8 mouse cellular contexts compared by ENCODE assay signal in genomic region chr5:32133549-32134004, GRCm38 (mm10). TPM values are rescaled to one million over a fixed set of nuclear protein-coding genes. Genes with fewer than 3 reads are reported as not detected.
DNase-seq lines count a peak whose midpoint lies in the region; ATAC-seq and TF ChIP-seq lines count a peak whose summit lies in the region.

No protein-coding gene starts in this region.

- DNase-seq in Muller cell, postnatal 12 days (ENCODE audit: inconsistent ontology term): peak; percentile 80
- peak; percentile 69 to 73 for DNase-seq in cerebellum, postnatal 36 days
- DNase-seq in gastrocnemius, adult 8-10 months (ENCODE audit: low spot score in 2 of 2): peak; percentile 83 to 84
- peak; percentile 75 for DNase-seq in induced T-regulatory cell, adult 2 months (ENCODE audit: low read depth)
- DNase-seq in left cerebral cortex, adult 2 months (ENCODE audit: extremely low spot score in 1 of 2, low spot score in 2 of 2): peak; percentile 71 to 77
- DNase-seq in lung, postnatal 4 days: peak; percentile 88 to 93
- DNase-seq in right cerebral cortex, adult 2 months (ENCODE audit: low spot score in 2 of 2): peak; percentile 71 to 77

- peak overlapping the region; percentile 90 for H3K4me3 ChIP-seq in left cerebral cortex, adult 2 months

- intact Hi-C loops in left cerebral cortex, adult 2 months (cut with DNase I): loop anchor here (1.0 to 2.0 kb wide), 3 partner anchors 96 to 537 kb away; partner anchors contain the start of gene Mrpl33

- no peak for ATAC-seq in granulocyte monocyte progenitor cell, adult 5-6 weeks (replicated peaks; ENCODE audit: poor library complexity, severe bottlenecking)

- peak overlapping the region; percentile 99 for H3K27ac ChIP-seq in left cerebral cortex, adult 2 months

- TF ChIP-seq CTCF in left cerebral cortex, adult 2 months (IDR thresholded peaks at IDR 0.05): no peak

RNA-seq across cellular contexts. Expression of gene Fosl2, which starts 2.0 kb away (rescaled TPM):
- total RNA-seq in gastrocnemius, adult 8-10 months (2022): 10 to 100 TPM in 3 of 4 experiments, 1 to 10 TPM in 1; 9.8 to 11.3 (median 10.6) TPM
- 10 to 100 TPM; 49.1 to 96.8 TPM for total RNA-seq in left cerebral cortex, adult 2 months (2021)
- total RNA-seq in granulocyte monocyte progenitor cell, adult 5-6 weeks (2014; fragmentation: Nextera tagmentation): 23.4 and 24.7 TPM in 2 replicates
- 9.1 and 11.2 TPM in 2 replicates for total RNA-seq in granulocyte monocyte progenitor cell, adult 5-6 weeks (2017)
